Mouse (Mus musculus) adrenal gland, adult 2 months (tissue): Measurements from ENCODE around the gene Zdhhc18. TPM values are rescaled to one million over a fixed set of nuclear protein-coding genes. Genes with fewer than 3 reads are reported as not detected.

Experiments
- microRNA-seq, 2 experiments: library from miRNA; unstranded; fragments of <30 nt; microRNA quantifications; one replicate each; pipeline ENCODE4 v1.2.0; 2021
- polyA plus RNA-seq: library from polyadenylated mRNA; depleted of rRNA; stranded (reverse); fragments of >200 nt; gene quantifications from 2 replicates; pipeline ENCODE4 v1.2.3, GENCODE M21; 2012; rRNA removed
- total RNA-seq, 2 experiments: library from RNA; stranded (reverse); gene quantifications; 2 replicates each; pipeline ENCODE4 v1.2.3; 2021

The Zdhhc18 gene
- total and polyA plus RNA-seq, 3 experiments: 18.4 to 31.0 (median 24.8) TPM

Small RNA genes lying within 50 kb of the gene (microRNA-seq; reads per million reads assigned to microRNA genes)
- gene Gm23158: 0 reads per million in 2 experiments

Other genes with a start within 250 kb of the Zdhhc18 start
- gene Tent5b, start 170.0 kb downstream of the Zdhhc18 start, total RNA-seq: 10 to 100 TPM in 1 of 2 experiments, 1 to 10 TPM in 1; 1.7 to 14.7 TPM
- 3.0 and 7.2 TPM in 2 replicates for gene Tent5b, start 170.0 kb downstream of the Zdhhc18 start, polyA plus RNA-seq
- gene Trnp1, start 151.6 kb downstream of the Zdhhc18 start, total RNA-seq: 1 to 10 TPM; 4.4 to 7.5 TPM
- 7.4 and 11.4 TPM in 2 replicates for gene Trnp1, start 151.6 kb downstream of the Zdhhc18 start, polyA plus RNA-seq
- 1 to 10 TPM; 1.8 to 2.1 TPM for gene Kdf1, start 131.2 kb downstream of the Zdhhc18 start, total RNA-seq
- gene Kdf1, start 131.2 kb downstream of the Zdhhc18 start, polyA plus RNA-seq: 4.4 and 5.3 TPM in 2 replicates
- 100 to 1,000 TPM; 157 to 176 TPM for gene Nudc, start 104.2 kb downstream of the Zdhhc18 start, total RNA-seq
- gene Nudc, start 104.2 kb downstream of the Zdhhc18 start, polyA plus RNA-seq: 49.9 and 57.3 TPM in 2 replicates
- 10 to 100 TPM; 39.9 to 65.5 TPM for gene Nr0b2, start 96.8 kb downstream of the Zdhhc18 start, total RNA-seq
- 251 and 295 TPM in 2 replicates for gene Nr0b2, start 96.8 kb downstream of the Zdhhc18 start, polyA plus RNA-seq
- 1 to 10 TPM; 6.0 to 7.5 TPM for gene Gpatch3, start 75.4 kb downstream of the Zdhhc18 start, total RNA-seq
- 8.5 and 13.1 TPM in 2 replicates for gene Gpatch3, start 75.4 kb downstream of the Zdhhc18 start, polyA plus RNA-seq
- gene Gpn2, start 65.8 kb downstream of the Zdhhc18 start, total RNA-seq: 10 to 100 TPM; 16.5 to 18.5 TPM
- 63.3 and 82.5 TPM in 2 replicates for gene Gpn2, start 65.8 kb downstream of the Zdhhc18 start, polyA plus RNA-seq
- gene Sfn, start 48.0 kb downstream of the Zdhhc18 start, total RNA-seq: 1 to 10 TPM; 1.4 to 1.8 TPM
- 2.1 and 3.0 TPM in 2 replicates for gene Sfn, start 48.0 kb downstream of the Zdhhc18 start, polyA plus RNA-seq
- gene Pigv, start 22.5 kb upstream of the Zdhhc18 start, total RNA-seq: 10 to 100 TPM; 13.0 to 19.7 TPM
- gene Pigv, start 22.5 kb upstream of the Zdhhc18 start, polyA plus RNA-seq: 13.4 and 14.0 TPM in 2 replicates
- 10 to 100 TPM; 45.9 to 48.6 TPM for gene Arid1a, start 106.6 kb upstream of the Zdhhc18 start, total RNA-seq
- gene Arid1a, start 106.6 kb upstream of the Zdhhc18 start, polyA plus RNA-seq: 69.7 and 74.0 TPM in 2 replicates
- 10 to 100 TPM; 12.2 to 16.6 TPM for gene Rps6ka1, start 237.6 kb upstream of the Zdhhc18 start, total RNA-seq
- 19.3 and 20.6 TPM in 2 replicates for gene Rps6ka1, start 237.6 kb upstream of the Zdhhc18 start, polyA plus RNA-seq